Mouse (Mus musculus): ENCODE measurements at regions not wholly inside any gene's neighbourhood (a gene's known extent, or its start where the extent isn't known, plus 50 kb on each side); places are given as distances from the start of the nearest gene placed in this dataset.

- TF ChIP-seq CTCF (IDR thresholded peaks at IDR 0.05; ENCODE audit: borderline replicate concordance, insufficient read depth, low read depth, low read length) (no peak), POLR2A (IDR thresholded peaks at IDR 0.05; ENCODE audit: borderline replicate concordance, insufficient read depth, low read length) (no peak)
Observed at GRCm38 (mm10) chr12:13724511-13724910, 427.3 kb downstream of the Fam84a start.

All from cerebellum, adult 2 months (tissue).